Mouse (Mus musculus) forebrain, embryonic 16.5 days (tissue): ENCODE data around the gene Tm9sf4. TPM values are rescaled to one million over a fixed set of nuclear protein-coding genes. Genes with fewer than 3 reads are reported as not detected.

Experiments
- ATAC-seq: fragments of 200-750 bp; cut with Nextera tagmentation; 2 replicates; pipeline ENCODE4 v1.8.0; 2017; ENCODE audit warnings: mild to moderate bottlenecking, moderate library complexity
- H3K27ac ChIP-seq: fragments of 300-500 bp; sonication (generic); 2 replicates; pipeline ENCODE4 v1.5.1; 2014; ENCODE audit warnings: low read length, control low read depth
- H3K27me3 ChIP-seq: fragments of 300-500 bp; sonication (generic); replicated peaks from 2 replicates; pipeline ENCODE4 v1.6.1; 2014; ENCODE audit warnings: low read length; ENCODE audit not compliant: control insufficient read depth, insufficient read depth
- H3K36me3 ChIP-seq: fragments of 300-500 bp; sonication (generic); 2 replicates; pipeline ENCODE4 v1.6.1; 2014; ENCODE audit not compliant: control insufficient read depth, insufficient read depth
- H3K4me1 ChIP-seq: fragments of 300-500 bp; sonication (generic); replicated peaks from 2 replicates; pipeline ENCODE4 v1.6.1; 2014; ENCODE audit warnings: low read length; ENCODE audit not compliant: control insufficient read depth, insufficient read depth
- H3K4me2 ChIP-seq: fragments of 300-500 bp; sonication (generic); 2 replicates; pipeline ENCODE4 v1.6.1; 2014; ENCODE audit warnings: mild to moderate bottlenecking, low read length, control low read depth
- H3K4me3 ChIP-seq: fragments of 300-500 bp; sonication (generic); replicated peaks from 2 replicates; pipeline ENCODE4 v1.5.1; 2014; ENCODE audit warnings: mild to moderate bottlenecking, low read length, control low read depth
- H3K9ac ChIP-seq: fragments of 300-500 bp; sonication (generic); replicated peaks from 2 replicates; pipeline ENCODE4 v1.6.1; 2014; ENCODE audit warnings: low read depth, low read length, control low read depth
- H3K9me3 ChIP-seq: fragments of 300-500 bp; sonication (generic); 2 replicates; pipeline ENCODE4 v1.6.1; 2016; ENCODE audit warnings: low read length; ENCODE audit not compliant: control insufficient read depth
- WGBS: fragments of 180-500 bp; shearing (Covaris S2); extraction: QIAGEN DNeasy Blood & Tissue Kit; methylation state at CpG from one replicate; pipeline ENCODE4 v1.1.7; 2014; 5-methylcytosine and 5-hydroxymethylcytosine counted together
- polyA plus RNA-seq: library from polyadenylated mRNA; unstranded; fragments of >200 nt; fragmentation: Nextera tagmentation; extraction: Ambion mirVana; gene quantifications from 2 replicates; pipeline ENCODE4 v1.2.1, GENCODE M21; 2015

Gene Tm9sf4
- polyA plus RNA-seq, 1 experiment from 2014 or later, result 78.9 TPM

DNA sequence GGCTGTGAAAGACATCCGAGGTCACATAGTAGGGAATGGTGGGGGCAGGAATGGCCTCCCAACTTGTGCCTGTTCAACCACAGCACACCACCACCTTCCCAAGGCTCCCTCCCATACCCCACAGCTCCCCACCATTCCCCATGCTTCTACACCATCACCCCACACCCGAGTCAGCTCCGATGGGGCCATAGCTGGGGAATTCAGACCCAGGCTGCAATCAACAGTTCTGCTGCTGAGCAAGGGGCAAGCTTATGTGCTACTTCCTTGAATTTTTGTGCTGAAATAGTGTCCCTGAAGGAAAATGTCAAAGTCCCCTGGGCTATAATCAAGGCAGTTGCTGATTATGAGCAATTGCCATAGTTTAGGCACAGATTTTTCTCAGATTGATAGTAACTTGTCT is 57.4 kb downstream of the Tm9sf4 start:
- no peaks in the 10 kb centered on the region for H3K4me1 ChIP-seq
- no peaks in the 10 kb centered on the region for H3K9me3 ChIP-seq
- H3K4me2 ChIP-seq, result no peak overlapping the region
- ATAC-seq, result no peak
- H3K27me3 ChIP-seq, result no peaks in the 10 kb centered on the region
- peaks cover 2% of the 10 kb centered on the region; the same call in 1 of the 2 replicates for H3K36me3 ChIP-seq
- H3K9ac ChIP-seq, result no peak overlapping the region
- no peak overlapping the region for H3K27ac ChIP-seq
- H3K4me3 ChIP-seq, result no peak overlapping the region
- WGBS, result 80% methylated on average over 3 of the region's 3 CpGs

DNA sequence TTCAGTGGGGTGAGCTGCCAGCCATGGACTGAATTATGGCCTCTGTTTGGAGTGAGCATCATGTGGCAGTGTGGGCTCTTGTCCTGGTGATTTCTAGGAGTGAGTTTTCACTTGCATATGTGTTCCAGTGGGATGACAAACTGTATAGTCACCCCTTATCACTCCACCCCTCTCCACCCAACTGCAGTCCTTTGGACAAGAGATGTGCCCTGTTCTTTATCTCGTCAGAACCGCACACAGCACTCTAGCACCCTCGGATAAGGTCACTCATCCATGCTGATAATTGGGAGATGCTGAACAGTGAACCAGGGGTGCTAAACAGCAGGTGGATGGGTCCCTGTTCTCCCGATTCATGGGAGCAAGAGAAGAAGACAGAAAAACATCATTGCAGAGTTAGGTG is 60.5 kb downstream of the Tm9sf4 start:
- peaks cover 8% of the 10 kb centered on the region for H3K4me1 ChIP-seq
- no peak for ATAC-seq

DNA sequence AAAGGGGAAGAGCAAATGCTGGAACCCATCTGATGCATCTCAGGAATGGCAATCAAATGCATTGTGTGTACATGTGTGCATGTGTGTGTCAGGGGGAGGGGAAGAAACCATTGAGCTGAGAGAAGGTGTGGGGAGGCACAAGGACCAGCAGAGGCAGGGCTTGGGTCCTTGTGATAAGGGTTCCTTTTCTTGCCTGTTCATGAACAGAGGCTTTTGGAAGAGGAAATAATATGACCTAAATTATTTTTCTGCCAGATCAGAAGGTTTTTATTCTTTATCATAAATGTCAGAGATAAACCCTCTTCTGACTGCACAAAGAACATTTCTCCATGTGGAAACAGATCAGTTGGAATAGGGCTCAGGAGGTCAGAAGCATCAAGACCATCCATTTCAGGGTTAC is 61.0 kb downstream of the Tm9sf4 start:
- Histone ChIP-seq H3K4me1 (peaks cover 8% of the 10 kb centered on the region), H3K4me2 (no peak overlapping the region), H3K4me3 (no peak overlapping the region), H3K9me3 (no peaks in the 10 kb centered on the region), H3K27me3 (no peaks in the 10 kb centered on the region), H3K36me3 (peaks cover 2% of the 10 kb centered on the region; the same call in 1 of the 2 replicates), H3K27ac (no peak overlapping the region), H3K9ac (no peak overlapping the region)
- ATAC-seq, result no peak

More for the DNA sequence above, 60.5 kb downstream of the Tm9sf4 start:
- H3K27ac ChIP-seq, result no peak overlapping the region
- no peak overlapping the region for H3K4me3 ChIP-seq
- WGBS, result 87% methylated on average over 4 of the region's 4 CpGs
- no peaks in the 10 kb centered on the region for H3K9me3 ChIP-seq
- peaks cover 2% of the 10 kb centered on the region; the same call in 1 of the 2 replicates for H3K36me3 ChIP-seq
- H3K9ac ChIP-seq, result no peak overlapping the region
- no peaks in the 10 kb centered on the region for H3K27me3 ChIP-seq
- H3K4me2 ChIP-seq, result no peak overlapping the region

DNA sequence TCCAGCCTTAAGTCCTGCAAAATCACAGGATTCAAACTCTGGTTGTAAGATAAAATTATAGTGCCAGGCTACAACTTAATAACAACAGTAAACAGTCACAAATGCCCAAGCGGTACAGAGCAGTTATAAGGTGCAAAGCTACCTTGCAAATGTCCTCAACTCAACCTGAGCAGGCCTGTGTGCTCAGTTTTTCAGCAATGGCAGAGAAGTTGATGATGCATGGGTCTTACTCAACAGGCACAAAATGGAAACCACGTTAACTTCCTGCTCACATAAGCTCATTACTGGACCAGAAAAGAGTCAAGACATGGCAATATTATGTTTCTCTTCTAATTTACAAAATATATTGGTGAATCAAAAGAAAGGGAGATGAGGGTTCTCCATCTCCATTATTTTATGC is 61.5 kb downstream of the Tm9sf4 start:
- Histone ChIP-seq H3K9me3 (no peaks in the 10 kb centered on the region), H3K27me3 (no peaks in the 10 kb centered on the region), H3K4me2 (no peak overlapping the region), H3K4me1 (peaks cover 8% of the 10 kb centered on the region), H3K27ac (no peak overlapping the region), H3K9ac (no peak overlapping the region), H3K36me3 (peaks cover 2% of the 10 kb centered on the region; the same call in 1 of the 2 replicates), H3K4me3 (no peak overlapping the region)
- ATAC-seq, result no peak
- 95% methylated on average over 2 of the region's 2 CpGs for WGBS

DNA sequence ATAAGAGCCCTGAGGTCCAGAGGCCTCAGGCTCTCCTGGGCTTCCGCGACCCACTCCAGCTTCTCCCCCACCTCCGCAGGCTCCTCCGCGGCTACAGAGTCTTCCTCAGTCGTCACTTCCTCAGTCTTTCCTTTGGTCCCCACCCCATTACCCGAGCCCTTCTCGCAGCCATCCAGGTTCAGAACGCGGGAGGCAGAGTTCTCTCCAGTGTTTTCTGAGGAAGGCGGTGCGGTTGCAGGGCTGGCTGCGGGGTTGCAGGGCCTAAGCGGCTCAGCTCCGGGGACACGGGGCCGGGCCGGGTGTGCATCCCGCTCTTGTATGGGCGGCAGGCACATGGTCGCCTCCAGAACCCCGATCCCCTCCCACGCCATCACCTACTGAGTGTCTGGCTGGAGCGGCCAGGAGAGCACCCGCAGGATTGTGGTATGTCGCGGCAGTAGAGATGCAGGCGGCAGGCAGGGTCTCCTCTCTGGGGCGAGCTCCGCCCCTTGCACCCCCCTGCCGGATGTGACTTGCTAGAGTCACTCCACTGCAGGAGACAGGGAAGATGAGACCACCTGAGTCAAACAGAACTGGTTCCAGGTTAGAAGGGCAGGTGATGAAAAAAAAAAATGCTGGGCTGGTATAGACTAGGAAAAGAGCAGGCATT is 64.0 kb downstream of the Tm9sf4 start, which contains the start of gene Tspyl3:
TSS of gene Tspyl3 (minus strand) at position 496 of the 649 bp plus-strand sequence.
- H3K27me3 ChIP-seq, result no peaks in the 10 kb centered on the region
- H3K27ac ChIP-seq, result peak within 1 kb of the TSS; percentile 82
- H3K4me1 ChIP-seq, result peaks cover 8% of the 10 kb centered on the region
- no peaks in the 10 kb centered on the region for H3K9me3 ChIP-seq
- peak within 1 kb of the TSS; percentile 68 for H3K4me3 ChIP-seq
- peak; percentile 90 for ATAC-seq
- peak within 1 kb of the TSS; percentile 93 for H3K9ac ChIP-seq
- H3K36me3 ChIP-seq, result peaks cover 9% of the 10 kb centered on the region
- H3K4me2 ChIP-seq, result peak within 1 kb of the TSS; percentile 70
- WGBS, result 3% methylated on average over 31 of the region's 31 CpGs

DNA sequence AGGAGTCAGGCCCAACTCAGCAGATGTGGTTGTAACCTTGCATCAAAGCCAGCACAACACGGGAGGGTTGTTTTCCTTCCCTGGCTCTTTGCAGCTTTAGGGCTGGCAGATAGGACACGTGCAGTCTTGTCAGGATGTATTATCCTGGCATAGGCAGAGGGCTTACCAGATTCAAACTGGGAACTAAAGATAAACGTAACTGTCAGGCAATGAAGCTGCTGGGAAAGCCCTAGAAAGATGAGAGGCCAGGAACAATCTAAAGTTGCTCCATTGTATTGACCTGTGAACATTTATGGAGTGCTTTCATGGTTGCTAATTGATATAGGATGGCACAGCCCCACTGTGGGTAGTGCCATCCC is 64.5 kb downstream of the Tm9sf4 start:
- 11% methylated on average over 3 of the region's 3 CpGs for WGBS
- ATAC-seq, result no peak
- Histone ChIP-seq H3K4me1 (peaks cover 8% of the 10 kb centered on the region), H3K36me3 (peaks cover 14% of the 10 kb centered on the region), H3K4me2 (peak overlapping the region; percentile 70), H3K9me3 (no peaks in the 10 kb centered on the region), H3K27ac (peak overlapping the region; percentile 82), H3K9ac (peak overlapping the region; percentile 93), H3K27me3 (no peaks in the 10 kb centered on the region), H3K4me3 (peak overlapping the region; percentile 68)

DNA sequence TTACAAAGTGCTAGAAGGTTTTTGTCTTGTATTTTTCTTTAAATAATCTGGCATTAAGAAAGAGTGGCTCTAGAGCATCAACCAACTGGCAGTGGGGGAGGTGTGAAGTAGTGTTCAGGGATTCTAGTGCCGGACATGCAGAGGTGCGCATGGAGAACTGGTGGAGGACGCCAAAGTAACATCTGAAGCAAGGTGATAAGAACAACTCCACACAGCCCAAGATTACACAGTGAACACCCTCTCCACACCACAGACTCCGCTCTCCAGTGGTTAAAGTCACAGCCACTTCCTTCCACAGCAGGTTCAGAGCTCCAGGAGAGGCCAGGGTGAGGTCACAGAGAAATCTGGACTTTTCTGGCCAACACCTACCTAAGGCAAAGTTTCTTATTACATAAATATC is 66.9 kb downstream of the Tm9sf4 start:
- no peak overlapping the region for H3K27ac ChIP-seq
- H3K27me3 ChIP-seq, result no peaks in the 10 kb centered on the region
- no peak for ATAC-seq
- 90% methylated on average over 4 of the region's 4 CpGs for WGBS
- no peak overlapping the region for H3K9ac ChIP-seq
- H3K4me3 ChIP-seq, result no peak overlapping the region
- H3K9me3 ChIP-seq, result no peaks in the 10 kb centered on the region
- peaks cover 8% of the 10 kb centered on the region for H3K4me1 ChIP-seq
- H3K36me3 ChIP-seq, result peaks cover 31% of the 10 kb centered on the region
- no peak overlapping the region for H3K4me2 ChIP-seq

DNA sequence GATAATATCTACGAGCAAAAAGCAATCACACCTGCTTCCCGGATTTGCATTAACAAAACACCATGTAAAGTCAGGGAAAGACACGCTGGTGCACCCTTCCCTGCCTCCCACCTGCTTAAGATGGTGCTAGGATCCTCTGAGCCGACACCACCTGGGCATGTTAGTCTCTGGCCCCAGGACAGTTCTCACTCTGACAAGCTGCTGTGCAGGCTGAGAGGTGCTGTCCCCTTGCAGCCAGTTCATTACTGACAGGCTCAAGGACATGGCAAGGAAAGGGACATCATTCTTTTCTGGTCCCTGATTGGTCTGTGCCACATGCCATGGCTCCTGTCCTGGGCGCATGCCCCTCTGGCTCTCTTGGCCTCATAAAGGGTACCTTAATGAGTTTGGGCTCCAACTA is 67.4 kb downstream of the Tm9sf4 start:
- H3K27me3 ChIP-seq, result no peaks in the 10 kb centered on the region
- no peak overlapping the region for H3K4me3 ChIP-seq
- H3K27ac ChIP-seq, result no peak overlapping the region
- WGBS, result 90% methylated on average over 5 of the region's 5 CpGs
- no peak overlapping the region for H3K9ac ChIP-seq
- H3K9me3 ChIP-seq, result no peaks in the 10 kb centered on the region
- peaks cover 8% of the 10 kb centered on the region for H3K4me1 ChIP-seq
- peaks cover 32% of the 10 kb centered on the region for H3K36me3 ChIP-seq
- ATAC-seq, result no peak
- H3K4me2 ChIP-seq, result no peak overlapping the region

DNA sequence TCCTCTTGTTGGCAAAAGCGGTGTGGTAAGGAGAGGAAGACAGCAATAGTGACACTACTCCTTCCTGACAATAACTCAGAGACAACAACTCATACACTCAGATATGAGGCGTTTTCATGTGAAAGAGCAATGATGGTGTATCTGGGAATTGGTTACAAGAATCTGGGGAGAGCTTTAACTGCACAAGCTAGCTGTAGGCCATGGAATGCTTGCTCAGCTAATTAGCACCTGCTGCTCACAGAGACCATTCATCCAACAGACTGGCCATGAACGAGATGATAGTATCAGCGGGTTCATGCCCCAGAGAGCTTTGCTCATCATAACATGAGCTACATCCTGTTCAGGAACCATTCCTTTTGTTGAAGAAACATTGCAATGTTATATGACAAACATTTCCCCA is 76.1 kb downstream of the Tm9sf4 start:
- no peak overlapping the region for H3K27ac ChIP-seq
- H3K9me3 ChIP-seq, result no peaks in the 10 kb centered on the region
- peaks cover 25% of the 10 kb centered on the region for H3K4me1 ChIP-seq
- no peaks in the 10 kb centered on the region for H3K27me3 ChIP-seq
- H3K9ac ChIP-seq, result no peak overlapping the region
- peaks cover 24% of the 10 kb centered on the region for H3K36me3 ChIP-seq
- 62% methylated on average over 4 of the region's 4 CpGs for WGBS
- ATAC-seq, result no peak
- H3K4me3 ChIP-seq, result no peak overlapping the region
- no peak overlapping the region for H3K4me2 ChIP-seq

DNA sequence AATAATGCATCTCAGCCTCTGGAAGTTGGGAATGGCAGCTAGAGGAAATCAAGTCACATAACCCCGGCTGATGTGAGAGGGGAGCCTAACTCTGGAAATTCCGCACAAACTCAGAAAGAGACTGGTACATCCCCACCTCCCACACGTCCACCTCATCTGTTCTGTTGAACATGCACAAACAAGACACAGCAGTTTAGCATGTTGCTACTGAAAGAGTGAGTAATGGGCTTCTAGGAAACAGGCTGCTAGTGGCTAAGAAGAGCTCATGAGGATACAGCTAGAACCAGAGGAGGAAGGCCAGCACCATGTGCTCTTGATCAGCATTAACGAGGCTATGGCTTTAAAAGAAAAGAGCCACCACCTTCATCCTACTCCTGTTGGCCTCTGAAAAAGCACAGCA is 76.8 kb downstream of the Tm9sf4 start:
- ATAC-seq, result no peak
- Histone ChIP-seq H3K9me3 (no peaks in the 10 kb centered on the region), H3K27ac (no peak overlapping the region), H3K4me3 (no peak overlapping the region), H3K27me3 (no peaks in the 10 kb centered on the region), H3K9ac (no peak overlapping the region), H3K4me2 (no peak overlapping the region), H3K36me3 (peaks cover 21% of the 10 kb centered on the region), H3K4me1 (peaks cover 27% of the 10 kb centered on the region)
- 61% methylated on average over 4 of the region's 4 CpGs for WGBS
